Mouse (Mus musculus) heart, embryonic 15.5 days (tissue): ENCODE results near the gene Ttc21a. TPM values are rescaled to one million over a fixed set of nuclear protein-coding genes. Genes with fewer than 3 reads are reported as not detected.

Experiments used
- ATAC-seq: fragments of 200-750 bp; cut with Nextera tagmentation; replicated peaks from 2 replicates; pipeline ENCODE4 v1.8.0; 2017; ENCODE audit warnings: low read depth, moderate TSS enrichment; ENCODE audit not compliant: insufficient number of reproducible peaks, insufficient read depth, low FRiP score
- H3K27ac ChIP-seq: fragments of 300-500 bp; sonication (generic); 2 replicates; pipeline ENCODE4 v1.5.1; 2015; ENCODE audit warnings: mild to moderate bottlenecking, inconsistent platforms
- H3K27me3 ChIP-seq: fragments of 300-500 bp; sonication (generic); 2 replicates; pipeline ENCODE4 v1.6.1; 2015; ENCODE audit warnings: inconsistent platforms
- H3K36me3 ChIP-seq: fragments of 300-500 bp; sonication (generic); 2 replicates; pipeline ENCODE4 v1.6.1; 2015; ENCODE audit warnings: mild to moderate bottlenecking, inconsistent platforms
- H3K4me1 ChIP-seq: fragments of 300-500 bp; sonication (generic); replicated peaks from 2 replicates; pipeline ENCODE4 v1.6.1; 2015; ENCODE audit warnings: inconsistent platforms
- H3K4me2 ChIP-seq: fragments of 300-500 bp; sonication (generic); 2 replicates; pipeline ENCODE4 v1.6.1; 2015; ENCODE audit warnings: inconsistent platforms, mild to moderate bottlenecking, moderate library complexity
- H3K4me3 ChIP-seq: fragments of 300-500 bp; sonication (generic); 2 replicates; pipeline ENCODE4 v1.5.1; 2015; ENCODE audit warnings: mild to moderate bottlenecking, inconsistent platforms
- H3K9ac ChIP-seq: fragments of 300-500 bp; sonication (generic); 2 replicates; pipeline ENCODE4 v1.6.1; 2015; ENCODE audit warnings: mild to moderate bottlenecking, inconsistent platforms
- H3K9me3 ChIP-seq: fragments of 300-500 bp; sonication (generic); replicated peaks from 2 replicates; pipeline ENCODE4 v1.6.1; 2016; ENCODE audit warnings: inconsistent platforms
- WGBS: fragments of 180-500 bp; shearing (Covaris S2); methylation state at CpG from one replicate; pipeline ENCODE4 v1.1.7; 2015; ENCODE audit warnings: mixed read lengths; 5-methylcytosine and 5-hydroxymethylcytosine counted together
- polyA plus RNA-seq: library from polyadenylated mRNA; unstranded; fragments of >200 nt; fragmentation: Nextera tagmentation; extraction: Ambion mirVana; gene quantifications from 2 replicates; pipeline ENCODE4 v1.2.1, GENCODE M21; 2015

Gene Ttc21a
- polyA plus RNA-seq, 1 experiment from 2014 or later: 0.08 TPM

DNA sequence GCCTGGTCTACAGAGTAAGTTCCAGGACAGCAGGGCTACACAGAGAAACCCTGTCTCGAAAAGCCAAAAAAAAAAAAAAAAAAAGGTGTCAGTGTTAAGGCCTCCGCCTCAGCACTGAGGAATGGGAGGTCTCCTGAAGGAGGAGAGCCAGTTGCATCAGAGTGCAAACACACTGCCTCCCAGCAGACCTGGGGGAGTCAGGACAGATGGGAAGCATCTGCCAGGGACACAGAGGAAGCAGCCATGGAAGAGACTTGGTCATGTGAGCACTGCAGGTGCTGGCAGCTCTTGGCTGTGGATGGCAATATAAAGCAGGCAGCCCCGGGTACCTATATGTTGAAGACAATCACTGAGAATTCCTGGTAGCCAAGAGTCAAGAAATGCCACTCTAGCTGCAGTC lies 27.5 kb upstream of the Ttc21a start:
- Histone ChIP-seq H3K27me3 (no peaks in the 10 kb centered on the region), H3K27ac (no peak overlapping the region), H3K36me3 (peaks cover 95% of the 10 kb centered on the region), H3K4me3 (no peak overlapping the region), H3K9ac (no peak overlapping the region), H3K9me3 (no peaks in the 10 kb centered on the region), H3K4me2 (no peak overlapping the region), H3K4me1 (no peaks in the 10 kb centered on the region)
- WGBS: 86% methylated on average over 3 of the region's 3 CpGs
- no peak for ATAC-seq

DNA sequence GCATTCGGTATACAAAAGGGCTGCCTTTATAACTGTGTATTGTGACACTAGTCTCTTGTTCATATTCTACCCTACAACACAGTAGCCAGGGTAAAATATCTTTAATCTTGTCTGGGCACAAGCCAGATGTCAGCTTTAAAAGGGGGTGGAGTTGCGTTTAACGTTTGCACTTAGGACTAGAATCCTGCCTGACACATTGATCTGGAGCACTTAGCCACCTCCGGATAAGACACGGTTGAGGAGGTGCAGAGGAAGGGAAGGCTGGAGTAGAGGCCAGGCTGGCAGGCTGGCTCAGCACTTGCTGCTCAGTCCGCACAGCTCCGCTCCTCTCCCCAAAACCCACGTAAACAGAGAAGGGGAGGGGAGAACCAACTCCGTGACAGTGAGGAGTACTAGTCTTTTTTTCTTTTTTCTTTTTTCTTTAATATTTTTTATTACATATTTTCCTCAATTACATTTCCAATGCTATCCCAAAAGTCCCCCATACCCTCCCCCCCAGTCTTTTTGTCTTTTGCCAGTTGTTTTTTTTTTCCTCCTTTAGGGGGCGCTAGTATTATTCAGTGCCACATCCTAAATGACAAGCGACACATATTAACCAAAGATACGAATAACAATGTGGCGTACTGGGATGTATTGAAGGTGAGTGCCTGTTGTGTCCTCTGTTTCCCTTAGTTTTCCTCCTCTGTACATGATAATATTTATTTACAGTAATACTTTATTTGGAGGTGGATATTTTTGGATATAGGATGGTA lies 24.1 kb upstream of the Ttc21a start:
- Histone ChIP-seq H3K4me2 (no peak overlapping the region), H3K27ac (no peak overlapping the region), H3K9me3 (no peaks in the 10 kb centered on the region), H3K36me3 (peaks cover 86% of the 10 kb centered on the region), H3K9ac (no peak overlapping the region), H3K4me1 (no peaks in the 10 kb centered on the region), H3K27me3 (no peaks in the 10 kb centered on the region), H3K4me3 (no peak overlapping the region)
- ATAC-seq: no peak
- WGBS: 73% methylated on average over 13 of the region's 13 CpGs

DNA sequence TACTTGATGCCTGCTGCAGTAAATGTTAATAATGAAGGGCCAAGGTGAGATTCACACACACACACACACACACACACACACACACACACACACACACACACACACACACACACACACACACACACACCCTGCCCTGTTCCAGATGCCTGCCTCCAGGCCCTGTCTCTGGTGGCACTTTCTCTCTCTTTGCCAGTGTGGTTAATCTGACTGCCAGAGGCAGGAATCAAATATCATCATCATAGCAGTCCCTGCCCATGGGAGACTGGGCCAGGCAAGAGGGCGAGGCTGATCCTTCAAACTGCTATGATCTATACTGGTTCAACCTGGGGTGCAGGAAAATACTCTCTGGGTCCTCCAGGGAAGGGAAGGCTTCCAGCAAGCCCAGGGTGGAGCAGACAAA lies 17.5 kb upstream of the Ttc21a start:
- Histone ChIP-seq H3K9me3 (no peaks in the 10 kb centered on the region), H3K4me3 (no peak overlapping the region), H3K36me3 (peaks cover 71% of the 10 kb centered on the region), H3K27ac (no peak overlapping the region), H3K4me2 (no peak overlapping the region), H3K9ac (no peak overlapping the region), H3K4me1 (no peaks in the 10 kb centered on the region), H3K27me3 (no peaks in the 10 kb centered on the region)
- ATAC-seq: no peak
- WGBS: 92% methylated on average over 1 of the region's 1 CpGs

DNA sequence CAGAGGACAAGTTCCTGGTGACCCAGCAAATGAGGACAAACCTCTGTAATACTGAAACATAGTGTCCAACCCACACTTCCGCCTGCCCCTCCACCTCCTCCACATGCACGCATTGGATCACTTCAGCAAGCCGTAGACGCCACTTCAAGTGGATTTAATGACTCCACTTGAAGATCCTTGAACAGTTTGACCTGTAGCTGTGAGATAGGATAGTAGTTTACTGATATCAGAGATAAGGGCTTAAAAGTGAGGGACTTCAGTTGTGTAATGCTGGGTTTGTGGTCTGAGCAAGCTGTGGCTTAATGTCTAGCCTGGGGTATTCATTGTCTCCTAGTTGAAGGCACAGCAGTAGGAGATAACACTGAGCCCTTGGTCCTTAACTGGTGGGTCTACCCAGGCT lies 13.9 kb upstream of the Ttc21a start:
- no peak for ATAC-seq
- H3K4me2 ChIP-seq: no peak overlapping the region
- no peak overlapping the region for H3K27ac ChIP-seq
- H3K4me3 ChIP-seq: no peak overlapping the region
- H3K27me3 ChIP-seq: no peaks in the 10 kb centered on the region
- H3K9ac ChIP-seq: no peak overlapping the region
- 67% methylated on average over 4 of the region's 4 CpGs for WGBS
- H3K36me3 ChIP-seq: peaks cover 70% of the 10 kb centered on the region
- no peaks in the 10 kb centered on the region for H3K9me3 ChIP-seq
- no peaks in the 10 kb centered on the region for H3K4me1 ChIP-seq

DNA sequence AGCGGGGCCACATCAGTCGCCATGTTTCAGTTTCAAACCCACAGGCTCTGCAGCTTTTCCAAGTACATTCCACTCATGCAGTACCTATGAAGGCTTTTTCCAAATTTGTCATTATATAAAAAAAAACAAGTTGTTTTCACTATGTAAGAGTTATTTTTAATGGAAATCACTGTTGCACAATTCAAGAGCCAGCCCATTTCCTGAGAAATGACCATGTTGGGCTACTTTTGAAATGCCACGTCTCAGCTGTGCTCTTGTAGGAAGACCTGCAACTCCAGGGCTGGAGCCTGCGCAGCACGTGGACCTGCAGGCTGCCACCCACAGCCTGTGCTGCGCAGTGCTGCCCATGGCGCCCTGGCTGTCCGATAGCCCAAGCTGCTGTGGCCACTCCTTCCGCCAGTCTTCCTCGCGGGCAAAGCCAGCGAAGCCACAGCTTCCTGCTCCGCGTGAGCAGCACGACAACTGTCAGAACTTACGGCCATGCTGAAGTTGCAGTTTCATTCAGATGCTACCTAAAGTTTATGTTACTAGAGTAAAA lies 12.2 kb upstream of the Ttc21a start:
- no peaks in the 10 kb centered on the region for H3K9me3 ChIP-seq
- no peak overlapping the region for H3K4me3 ChIP-seq
- no peak overlapping the region for H3K4me2 ChIP-seq
- H3K36me3 ChIP-seq: peaks cover 65% of the 10 kb centered on the region
- H3K27me3 ChIP-seq: no peaks in the 10 kb centered on the region
- H3K27ac ChIP-seq: no peak overlapping the region
- H3K4me1 ChIP-seq: no peaks in the 10 kb centered on the region
- 83% methylated on average over 16 of the region's 16 CpGs for WGBS
- H3K9ac ChIP-seq: no peak overlapping the region
- ATAC-seq: no peak

DNA sequence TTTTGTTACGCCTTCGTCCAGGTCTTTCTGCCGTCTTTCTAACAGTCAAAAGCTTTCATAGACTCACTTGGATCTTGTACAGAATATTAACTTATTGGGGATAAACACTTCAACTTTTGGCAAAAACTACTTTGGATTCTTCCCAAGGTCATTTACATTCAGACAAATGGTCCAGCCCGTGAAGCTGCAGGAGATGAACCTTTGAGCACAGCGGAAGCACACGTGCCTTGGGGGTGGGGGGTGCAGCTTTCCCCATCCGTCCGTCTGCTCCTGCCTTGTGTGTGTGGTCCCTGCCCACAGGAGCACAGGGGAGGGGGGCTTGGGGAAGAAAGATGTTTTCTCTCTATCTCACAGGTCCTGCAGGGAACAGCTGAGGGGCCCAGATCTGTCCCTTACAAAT lies 11.7 kb upstream of the Ttc21a start:
- H3K27me3 ChIP-seq: no peaks in the 10 kb centered on the region
- no peak overlapping the region for H3K4me3 ChIP-seq
- no peak overlapping the region for H3K27ac ChIP-seq
- no peaks in the 10 kb centered on the region for H3K9me3 ChIP-seq
- no peaks in the 10 kb centered on the region for H3K4me1 ChIP-seq
- no peak for ATAC-seq
- WGBS: 75% methylated on average over 8 of the region's 8 CpGs
- H3K4me2 ChIP-seq: no peak overlapping the region
- H3K36me3 ChIP-seq: peaks cover 63% of the 10 kb centered on the region
- no peak overlapping the region for H3K9ac ChIP-seq

DNA sequence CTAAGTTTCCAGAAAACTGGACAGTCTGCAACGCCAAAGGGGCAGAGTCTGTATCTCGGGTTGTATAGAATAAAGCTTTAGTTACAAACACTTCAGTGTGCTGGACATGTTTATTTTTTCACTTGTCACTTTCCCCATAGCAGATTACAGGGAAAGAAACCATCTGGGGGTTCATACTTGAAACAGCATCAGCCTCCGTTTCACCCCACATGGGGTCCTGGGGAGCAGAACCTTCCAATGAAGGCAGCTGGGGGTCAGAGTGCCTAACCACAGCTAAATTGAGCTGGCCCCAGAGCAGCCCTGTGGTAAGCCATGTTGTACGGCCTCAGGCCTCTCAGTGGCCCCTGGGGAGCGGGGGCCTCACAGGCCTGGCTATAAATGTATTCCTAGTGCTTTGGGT lies 10.9 kb upstream of the Ttc21a start:
- no peak for ATAC-seq
- H3K9ac ChIP-seq: no peak overlapping the region
- H3K4me1 ChIP-seq: no peaks in the 10 kb centered on the region
- no peaks in the 10 kb centered on the region for H3K27me3 ChIP-seq
- H3K4me3 ChIP-seq: no peak overlapping the region
- H3K4me2 ChIP-seq: no peak overlapping the region
- 75% methylated on average over 5 of the region's 5 CpGs for WGBS
- H3K9me3 ChIP-seq: no peaks in the 10 kb centered on the region
- H3K27ac ChIP-seq: no peak overlapping the region
- peaks cover 66% of the 10 kb centered on the region for H3K36me3 ChIP-seq

DNA sequence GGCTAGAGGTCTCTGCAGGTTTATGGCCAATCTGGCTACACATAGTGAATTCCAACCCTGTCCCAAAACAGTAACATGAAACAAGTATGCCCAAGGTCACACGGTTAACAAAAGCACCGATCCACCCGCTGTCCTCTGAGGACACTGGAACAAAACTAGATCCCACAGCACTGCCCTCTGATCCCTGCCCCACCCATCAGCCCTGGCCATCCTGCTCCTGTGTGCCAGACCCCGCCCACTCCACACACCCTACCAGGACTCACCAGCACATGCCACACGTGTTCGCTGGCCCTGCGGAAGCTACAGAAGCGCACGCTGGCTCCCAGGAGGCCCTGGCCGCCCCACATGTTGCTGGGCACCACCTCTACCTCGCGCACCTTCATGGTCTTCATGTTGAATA lies 5.0 kb upstream of the Ttc21a start:
- Histone ChIP-seq H3K4me1 (peaks cover 5% of the 10 kb centered on the region; the same call in 1 of the 2 replicates), H3K4me2 (no peak overlapping the region), H3K9me3 (no peaks in the 10 kb centered on the region), H3K27me3 (no peaks in the 10 kb centered on the region), H3K36me3 (peaks cover 24% of the 10 kb centered on the region; the same call in 1 of the 2 replicates), H3K4me3 (no peak overlapping the region), H3K9ac (no peak overlapping the region), H3K27ac (no peak overlapping the region)
- 80% methylated on average over 12 of the region's 12 CpGs for WGBS
- ATAC-seq: no peak

DNA sequence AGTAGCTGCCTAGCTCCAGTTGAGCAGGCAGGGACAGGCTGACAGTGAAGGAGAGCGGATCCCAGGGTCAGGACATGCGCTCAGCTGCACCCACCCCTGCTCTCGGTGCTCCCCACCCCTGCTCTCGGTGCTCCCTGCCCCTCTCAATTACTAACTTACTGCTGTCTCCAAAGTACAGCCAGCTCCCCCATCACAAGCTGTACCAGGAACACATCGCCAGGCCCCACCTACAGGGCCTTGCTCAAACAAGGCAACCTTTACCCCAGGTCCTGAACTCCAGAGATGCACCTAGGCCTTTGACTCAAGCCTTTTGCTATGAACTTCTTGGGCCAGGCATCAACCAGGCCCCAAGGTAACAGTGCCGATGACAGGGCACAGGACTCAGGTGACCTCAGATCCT lies 3.7 kb upstream of the Ttc21a start:
- ATAC-seq: no peak
- 92% methylated on average over 6 of the region's 6 CpGs for WGBS
- Histone ChIP-seq H3K27me3 (no peaks in the 10 kb centered on the region), H3K27ac (no peak overlapping the region), H3K36me3 (peaks cover 10% of the 10 kb centered on the region; the same call in 1 of the 2 replicates), H3K4me1 (peaks cover 9% of the 10 kb centered on the region), H3K4me2 (no peak overlapping the region), H3K9me3 (no peaks in the 10 kb centered on the region), H3K9ac (no peak overlapping the region), H3K4me3 (no peak overlapping the region)

DNA sequence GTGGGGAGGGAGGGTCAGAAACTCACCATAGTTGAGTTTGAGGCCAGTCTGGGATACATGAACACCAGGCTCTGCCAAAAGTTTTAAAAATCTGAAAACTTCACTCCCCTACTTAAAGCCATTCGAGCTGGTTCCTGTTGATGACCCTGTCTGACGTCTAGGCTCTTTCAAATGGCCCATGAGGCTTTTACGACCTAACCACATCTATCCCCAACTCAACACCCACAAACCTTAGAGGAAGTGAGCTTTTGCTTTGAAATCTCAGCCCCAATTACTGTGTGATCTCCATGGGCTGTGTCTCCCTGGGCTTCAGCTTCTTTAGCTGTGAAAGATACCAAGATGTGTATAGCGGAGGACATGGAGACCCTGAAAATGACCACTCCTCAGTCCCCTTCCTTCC lies 1.1 kb downstream of the Ttc21a start:
- WGBS: 75% methylated on average over 4 of the region's 4 CpGs

DNA sequence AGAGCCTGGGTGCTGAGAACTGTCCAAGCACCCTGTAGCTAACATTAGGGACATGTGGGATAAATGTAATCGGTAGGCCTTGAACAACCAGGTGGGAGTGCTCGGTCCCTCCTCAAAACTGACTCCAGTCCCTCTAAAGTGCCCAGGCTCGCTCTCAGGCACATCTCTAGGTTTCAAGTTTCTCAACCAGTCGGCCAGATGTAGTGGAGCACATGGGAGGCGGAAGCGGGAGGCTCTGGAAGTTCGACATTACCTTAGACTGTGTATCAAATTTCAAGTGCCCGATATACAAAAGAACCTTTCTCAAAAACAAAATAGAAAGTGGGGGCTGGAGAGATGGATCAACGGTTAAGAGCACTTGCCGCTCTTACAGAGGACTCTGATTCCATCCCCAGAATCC lies 2.2 kb downstream of the Ttc21a start:
- no peak for ATAC-seq

More for the DNA sequence above, 1.1 kb downstream of the Ttc21a start:
- Histone ChIP-seq H3K4me2 (no peak overlapping the region), H3K4me3 (no peak overlapping the region), H3K27me3 (no peaks in the 10 kb centered on the region), H3K4me1 (peaks cover 9% of the 10 kb centered on the region), H3K36me3 (no peaks in the 10 kb centered on the region), H3K9ac (no peak overlapping the region), H3K9me3 (no peaks in the 10 kb centered on the region), H3K27ac (no peak overlapping the region)
- ATAC-seq: no peak

DNA sequence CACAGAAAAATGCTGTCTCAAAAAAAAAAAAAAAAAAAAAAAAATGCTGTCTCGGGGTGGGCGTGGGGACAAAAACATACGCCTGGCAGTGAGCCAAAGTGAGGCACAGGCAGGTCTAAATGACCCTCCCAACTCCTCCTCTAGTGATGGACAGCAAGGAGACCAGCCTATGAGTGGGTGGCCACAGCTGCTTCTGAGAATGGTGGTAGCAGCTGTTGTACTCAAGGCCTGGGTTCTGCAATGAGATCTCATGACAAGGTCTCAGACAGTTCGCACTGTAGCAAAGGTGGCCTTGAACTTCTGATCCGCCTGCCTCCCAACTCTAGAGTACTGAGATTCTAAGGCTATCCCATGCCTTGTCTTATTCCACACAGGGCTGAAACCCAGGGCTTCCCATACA lies 4.0 kb downstream of the Ttc21a start:
- no peaks in the 10 kb centered on the region for H3K36me3 ChIP-seq
- no peak overlapping the region for H3K27ac ChIP-seq
- no peaks in the 10 kb centered on the region for H3K9me3 ChIP-seq
- WGBS: 73% methylated on average over 5 of the region's 5 CpGs
- no peak for ATAC-seq
- H3K9ac ChIP-seq: no peak overlapping the region
- H3K4me1 ChIP-seq: peaks cover 9% of the 10 kb centered on the region
- no peak overlapping the region for H3K4me2 ChIP-seq
- no peak overlapping the region for H3K4me3 ChIP-seq
- H3K27me3 ChIP-seq: no peaks in the 10 kb centered on the region

More for the DNA sequence above, 2.2 kb downstream of the Ttc21a start:
- H3K4me2 ChIP-seq: no peak overlapping the region
- no peaks in the 10 kb centered on the region for H3K27me3 ChIP-seq
- H3K27ac ChIP-seq: no peak overlapping the region
- H3K4me3 ChIP-seq: no peak overlapping the region
- WGBS: 76% methylated on average over 10 of the region's 10 CpGs
- no peaks in the 10 kb centered on the region for H3K9me3 ChIP-seq
- H3K36me3 ChIP-seq: no peaks in the 10 kb centered on the region
- H3K9ac ChIP-seq: no peak overlapping the region
- peaks cover 9% of the 10 kb centered on the region for H3K4me1 ChIP-seq
